Mouse (Mus musculus) spleen, postnatal 10 days (tissue): ENCODE data around the gene Map4k3.

Experiments used
- DNase-seq, 2 experiments: peaks; one replicate each; pipeline ENCODE4 v3.0.0; 2021 to 2022; ENCODE audit warnings: low spot score in 2 of 2

Map4k3 gene

GRCm38 (mm10) chr17:80729825-80730224 is 1.5 kb upstream of the Map4k3 start:
- DNase-seq, result no peak

- DNase-seq, result no peak
These were observed 930 bp upstream of the Map4k3 start for GRCm38 (mm10) chr17:80729080-80729749.

GRCm38 (mm10) chr17:80727341-80727951 is 839 bp downstream of the Map4k3 start:
- peak; percentile 28 to 39 for DNase-seq

GRCm38 (mm10) chr17:80726821-80727220 is 1.5 kb downstream of the Map4k3 start:
- DNase-seq, result no peak

- DNase-seq, result no peak
These were observed 5.2 kb downstream of the Map4k3 start for GRCm38 (mm10) chr17:80723092-80723491.

- DNase-seq, result no peak
These were observed 6.6 kb downstream of the Map4k3 start for GRCm38 (mm10) chr17:80721670-80722069.

GRCm38 (mm10) chr17:80719309-80719708 is 9.0 kb downstream of the Map4k3 start:
- DNase-seq, result no peak

GRCm38 (mm10) chr17:80718243-80718642 is 10.0 kb downstream of the Map4k3 start:
- no peak for DNase-seq

- DNase-seq, result no peak
These were observed 14.7 kb downstream of the Map4k3 start for GRCm38 (mm10) chr17:80713588-80713987.

GRCm38 (mm10) chr17:80709921-80710838 is 18.1 kb downstream of the Map4k3 start:
- no peak for DNase-seq

GRCm38 (mm10) chr17:80708803-80709202 is 19.5 kb downstream of the Map4k3 start:
- no peak for DNase-seq

GRCm38 (mm10) chr17:80707176-80707575 is 21.1 kb downstream of the Map4k3 start:
- DNase-seq, result no peak

- DNase-seq, result no peak
These were observed 21.7 kb downstream of the Map4k3 start for GRCm38 (mm10) chr17:80706608-80707007.

- no peak for DNase-seq
These were observed 26.6 kb downstream of the Map4k3 start for GRCm38 (mm10) chr17:80701687-80702086.

GRCm38 (mm10) chr17:80698930-80699329 is 29.4 kb downstream of the Map4k3 start:
- DNase-seq, result no peak

GRCm38 (mm10) chr17:80698191-80698901 is 29.9 kb downstream of the Map4k3 start:
- no peak for DNase-seq

- DNase-seq, result no peak
These were observed 31.3 kb downstream of the Map4k3 start for GRCm38 (mm10) chr17:80696956-80697355.

GRCm38 (mm10) chr17:80696210-80696609 is 32.1 kb downstream of the Map4k3 start:
- DNase-seq, result no peak

GRCm38 (mm10) chr17:80693707-80694106 is 34.6 kb downstream of the Map4k3 start:
- no peak for DNase-seq

- DNase-seq, result no peak
These were observed 36.1 kb downstream of the Map4k3 start for GRCm38 (mm10) chr17:80692183-80692582.

- DNase-seq, result no peak
These were observed 39.6 kb downstream of the Map4k3 start for GRCm38 (mm10) chr17:80688701-80689100.

- no peak for DNase-seq
These were observed 42.2 kb downstream of the Map4k3 start for GRCm38 (mm10) chr17:80686066-80686465.
